Mouse (Mus musculus) limb, embryonic 13.5 days (tissue): Measurements from ENCODE around the gene Klf13. TPM values are rescaled to one million over a fixed set of nuclear protein-coding genes. Genes with fewer than 3 reads are reported as not detected.

Experiments used
- ATAC-seq: fragments of 200-750 bp; cut with Nextera tagmentation; 2 replicates; pipeline ENCODE4 v1.8.0; 2017; ENCODE audit warnings: low read depth, moderate number of reproducible peaks, moderate TSS enrichment; ENCODE audit not compliant: low FRiP score
- H3K27ac ChIP-seq: fragments of 300-500 bp; sonication (generic); 2 replicates; pipeline ENCODE4 v1.5.1; 2015; ENCODE audit warnings: inconsistent platforms, mild to moderate bottlenecking, moderate library complexity
- H3K27me3 ChIP-seq: fragments of 300-500 bp; sonication (generic); 2 replicates; pipeline ENCODE4 v1.6.1; 2015; ENCODE audit warnings: mild to moderate bottlenecking, inconsistent platforms
- H3K36me3 ChIP-seq: fragments of 300-500 bp; sonication (generic); 2 replicates; pipeline ENCODE4 v1.6.1; 2015; ENCODE audit warnings: inconsistent platforms, mild to moderate bottlenecking, moderate library complexity
- H3K4me1 ChIP-seq: fragments of 300-500 bp; sonication (generic); 2 replicates; pipeline ENCODE4 v1.6.1; 2015; ENCODE audit warnings: inconsistent platforms
- H3K4me2 ChIP-seq: fragments of 300-500 bp; sonication (generic); replicated peaks from 2 replicates; pipeline ENCODE4 v1.6.1; 2015; ENCODE audit warnings: inconsistent platforms, mild to moderate bottlenecking, moderate library complexity
- H3K4me3 ChIP-seq: fragments of 300-500 bp; sonication (generic); 2 replicates; pipeline ENCODE4 v1.5.1; 2015; ENCODE audit warnings: moderate library complexity, mild to moderate bottlenecking, inconsistent platforms
- H3K9ac ChIP-seq: fragments of 300-500 bp; sonication (generic); 2 replicates; pipeline ENCODE4 v1.6.1; 2015; ENCODE audit warnings: mild to moderate bottlenecking, inconsistent platforms
- H3K9me3 ChIP-seq: fragments of 300-500 bp; sonication (generic); 2 replicates; pipeline ENCODE4 v1.6.1; 2016; ENCODE audit warnings: inconsistent platforms
- WGBS: fragments of 180-500 bp; shearing (Covaris S2); methylation state at CpG from one replicate; pipeline ENCODE4 v1.1.7; 2015; 5-methylcytosine and 5-hydroxymethylcytosine counted together
- polyA plus RNA-seq: library from polyadenylated mRNA; unstranded; fragments of >200 nt; fragmentation: Nextera tagmentation; extraction: Ambion mirVana; gene quantifications from 2 replicates; pipeline ENCODE4 v1.2.1, GENCODE M21; 2015

Gene Klf13
- polyA plus RNA-seq, 1 experiment from 2014 or later = 20.9 TPM

- H3K36me3 ChIP-seq = no peaks in the 10 kb centered on the region
- no peak for ATAC-seq
- H3K9me3 ChIP-seq = no peaks in the 10 kb centered on the region
- no peak overlapping the region for H3K9ac ChIP-seq
- no peak overlapping the region for H3K27ac ChIP-seq
- H3K4me1 ChIP-seq = peaks cover 17% of the 10 kb centered on the region
- H3K27me3 ChIP-seq = no peaks in the 10 kb centered on the region
- WGBS = 84% methylated on average over 3 of the region's 3 CpGs
- no peak overlapping the region for H3K4me2 ChIP-seq
- no peak overlapping the region for H3K4me3 ChIP-seq
Measured at GRCm38 (mm10) chr7:63932461-63932860, 6.3 kb downstream of the Klf13 start.

GRCm38 (mm10) chr7:63930766-63931165 is 7.9 kb downstream of the Klf13 start:
- ATAC-seq = no peak
- no peaks in the 10 kb centered on the region for H3K36me3 ChIP-seq
- no peak overlapping the region for H3K4me2 ChIP-seq
- no peaks in the 10 kb centered on the region for H3K9me3 ChIP-seq
- H3K9ac ChIP-seq = no peak overlapping the region
- no peaks in the 10 kb centered on the region for H3K27me3 ChIP-seq
- H3K4me3 ChIP-seq = no peak overlapping the region
- peaks cover 24% of the 10 kb centered on the region for H3K4me1 ChIP-seq
- 91% methylated on average over 5 of the region's 5 CpGs for WGBS
- H3K27ac ChIP-seq = no peak overlapping the region

- ATAC-seq = no peak
- WGBS = 86% methylated on average over 3 of the region's 3 CpGs
- no peaks in the 10 kb centered on the region for H3K36me3 ChIP-seq
- no peak overlapping the region for H3K4me2 ChIP-seq
- no peaks in the 10 kb centered on the region for H3K27me3 ChIP-seq
- H3K4me1 ChIP-seq = peaks cover 24% of the 10 kb centered on the region
- no peak overlapping the region for H3K9ac ChIP-seq
- no peaks in the 10 kb centered on the region for H3K9me3 ChIP-seq
- H3K27ac ChIP-seq = no peak overlapping the region
- no peak overlapping the region for H3K4me3 ChIP-seq
Measured at GRCm38 (mm10) chr7:63930132-63930531, 8.6 kb downstream of the Klf13 start.

GRCm38 (mm10) chr7:63929080-63929479 is 9.6 kb downstream of the Klf13 start:
- H3K27ac ChIP-seq = no peak overlapping the region
- H3K9ac ChIP-seq = no peak overlapping the region
- no peaks in the 10 kb centered on the region for H3K36me3 ChIP-seq
- 86% methylated on average over 4 of the region's 4 CpGs for WGBS
- no peak overlapping the region for H3K4me3 ChIP-seq
- ATAC-seq = no peak
- H3K27me3 ChIP-seq = no peaks in the 10 kb centered on the region
- H3K4me1 ChIP-seq = peaks cover 27% of the 10 kb centered on the region
- H3K4me2 ChIP-seq = no peak overlapping the region
- H3K9me3 ChIP-seq = no peaks in the 10 kb centered on the region

GRCm38 (mm10) chr7:63927121-63927520 is 11.6 kb downstream of the Klf13 start:
- Histone ChIP-seq H3K27ac (no peak overlapping the region), H3K9me3 (no peaks in the 10 kb centered on the region), H3K36me3 (no peaks in the 10 kb centered on the region), H3K4me1 (peaks cover 41% of the 10 kb centered on the region), H3K27me3 (no peaks in the 10 kb centered on the region), H3K4me2 (no peak overlapping the region), H3K4me3 (no peak overlapping the region), H3K9ac (no peak overlapping the region)
- 91% methylated on average over 6 of the region's 6 CpGs for WGBS
- ATAC-seq = no peak

- no peak overlapping the region for H3K4me3 ChIP-seq
- peak overlapping the region; percentile 78; the same call in 1 of the 2 replicates for H3K27ac ChIP-seq
- no peak for ATAC-seq
- no peak overlapping the region for H3K4me2 ChIP-seq
- H3K9ac ChIP-seq = no peak overlapping the region
- peaks cover 46% of the 10 kb centered on the region for H3K4me1 ChIP-seq
- H3K36me3 ChIP-seq = no peaks in the 10 kb centered on the region
- no peaks in the 10 kb centered on the region for H3K9me3 ChIP-seq
- WGBS = 88% methylated on average over 3 of the region's 3 CpGs
- H3K27me3 ChIP-seq = no peaks in the 10 kb centered on the region
Measured at GRCm38 (mm10) chr7:63926492-63926891, 12.2 kb downstream of the Klf13 start.

- Histone ChIP-seq H3K4me2 (peak overlapping the region; percentile 27), H3K4me1 (peaks cover 46% of the 10 kb centered on the region), H3K9ac (no peak overlapping the region), H3K27me3 (no peaks in the 10 kb centered on the region), H3K36me3 (no peaks in the 10 kb centered on the region), H3K4me3 (no peak overlapping the region), H3K9me3 (no peaks in the 10 kb centered on the region), H3K27ac (peak overlapping the region; percentile 78)
- peak; percentile 64; the same call in 1 of the 2 replicates for ATAC-seq
- WGBS = 46% methylated on average over 14 of the region's 14 CpGs
Measured at GRCm38 (mm10) chr7:63925413-63926360, 13.0 kb downstream of the Klf13 start.

GRCm38 (mm10) chr7:63924747-63925412 is 13.8 kb downstream of the Klf13 start:
- H3K4me3 ChIP-seq = no peak overlapping the region
- 9% methylated on average over 6 of the region's 6 CpGs for WGBS
- no peak overlapping the region for H3K9ac ChIP-seq
- H3K4me1 ChIP-seq = peaks cover 46% of the 10 kb centered on the region
- peak overlapping the region; percentile 78; the same call in 1 of the 2 replicates for H3K27ac ChIP-seq
- no peaks in the 10 kb centered on the region for H3K9me3 ChIP-seq
- ATAC-seq = peak; percentile 76
- H3K36me3 ChIP-seq = no peaks in the 10 kb centered on the region
- H3K27me3 ChIP-seq = no peaks in the 10 kb centered on the region
- H3K4me2 ChIP-seq = peak overlapping the region; percentile 41

- H3K36me3 ChIP-seq = no peaks in the 10 kb centered on the region
- H3K4me1 ChIP-seq = peaks cover 46% of the 10 kb centered on the region
- whole genome bisulfite sequencing = 12% methylated on average over 1 of the region's 1 CpGs
- H3K4me2 ChIP-seq = peak overlapping the region; percentile 41
- no peaks in the 10 kb centered on the region for H3K9me3 ChIP-seq
- no peak overlapping the region for H3K9ac ChIP-seq
- H3K4me3 ChIP-seq = no peak overlapping the region
- peak; percentile 33 for ATAC-seq
- H3K27ac ChIP-seq = peak overlapping the region; percentile 67; the same call in 1 of the 2 replicates
- no peaks in the 10 kb centered on the region for H3K27me3 ChIP-seq
Measured at GRCm38 (mm10) chr7:63924151-63924550, 14.6 kb downstream of the Klf13 start.

- Histone ChIP-seq H3K4me2 (no peak overlapping the region), H3K9me3 (no peaks in the 10 kb centered on the region), H3K4me3 (no peak overlapping the region), H3K27ac (no peak overlapping the region), H3K9ac (no peak overlapping the region), H3K27me3 (no peaks in the 10 kb centered on the region), H3K36me3 (no peaks in the 10 kb centered on the region), H3K4me1 (peaks cover 49% of the 10 kb centered on the region)
- ATAC-seq = no peak
- WGBS = 78% methylated on average over 1 of the region's 1 CpGs
Measured at GRCm38 (mm10) chr7:63922975-63923374, 15.7 kb downstream of the Klf13 start.

- no peak overlapping the region for H3K27ac ChIP-seq
- H3K9ac ChIP-seq = no peak overlapping the region
- no peak overlapping the region for H3K4me2 ChIP-seq
- H3K4me3 ChIP-seq = no peak overlapping the region
- H3K4me1 ChIP-seq = peaks cover 49% of the 10 kb centered on the region
- H3K27me3 ChIP-seq = no peaks in the 10 kb centered on the region
- WGBS = 62% methylated on average over 2 of the region's 2 CpGs
- no peak for ATAC-seq
- no peaks in the 10 kb centered on the region for H3K9me3 ChIP-seq
- H3K36me3 ChIP-seq = no peaks in the 10 kb centered on the region
Measured at GRCm38 (mm10) chr7:63922571-63922970, 16.1 kb downstream of the Klf13 start.

- Histone ChIP-seq H3K4me3 (no peak overlapping the region), H3K36me3 (0 out of 2 replicates have a peak, but pooled peaks cover 3% of the 10 kb centered on the region), H3K9ac (no peak overlapping the region), H3K27ac (no peak overlapping the region), H3K9me3 (no peaks in the 10 kb centered on the region), H3K4me2 (no peak overlapping the region), H3K27me3 (no peaks in the 10 kb centered on the region), H3K4me1 (peaks cover 49% of the 10 kb centered on the region)
- ATAC-seq = no peak
- WGBS = 73% methylated on average over 8 of the region's 8 CpGs
Measured at GRCm38 (mm10) chr7:63921909-63922562, 16.7 kb downstream of the Klf13 start.
